Mouse (Mus musculus) bone marrow, adult 2 months (tissue): Measurements from ENCODE around the gene Map4k4.

Source experiments
- CTCF ChIP-seq: fragments of 200-500 bp; IDR thresholded peaks from 2 replicates; pipeline ENCODE4 v1.5.1; 2011; ENCODE audit warnings: low read length, control low read depth; ENCODE audit not compliant: control insufficient read depth, insufficient read depth
- POLR2A ChIP-seq: fragments of 200-500 bp; IDR thresholded peaks from 2 replicates; pipeline ENCODE4 v1.6.1; 2011; ENCODE audit warnings: low read depth, mild to moderate bottlenecking, control low read depth, low read length, borderline replicate concordance; ENCODE audit not compliant: control insufficient read depth

DNA sequence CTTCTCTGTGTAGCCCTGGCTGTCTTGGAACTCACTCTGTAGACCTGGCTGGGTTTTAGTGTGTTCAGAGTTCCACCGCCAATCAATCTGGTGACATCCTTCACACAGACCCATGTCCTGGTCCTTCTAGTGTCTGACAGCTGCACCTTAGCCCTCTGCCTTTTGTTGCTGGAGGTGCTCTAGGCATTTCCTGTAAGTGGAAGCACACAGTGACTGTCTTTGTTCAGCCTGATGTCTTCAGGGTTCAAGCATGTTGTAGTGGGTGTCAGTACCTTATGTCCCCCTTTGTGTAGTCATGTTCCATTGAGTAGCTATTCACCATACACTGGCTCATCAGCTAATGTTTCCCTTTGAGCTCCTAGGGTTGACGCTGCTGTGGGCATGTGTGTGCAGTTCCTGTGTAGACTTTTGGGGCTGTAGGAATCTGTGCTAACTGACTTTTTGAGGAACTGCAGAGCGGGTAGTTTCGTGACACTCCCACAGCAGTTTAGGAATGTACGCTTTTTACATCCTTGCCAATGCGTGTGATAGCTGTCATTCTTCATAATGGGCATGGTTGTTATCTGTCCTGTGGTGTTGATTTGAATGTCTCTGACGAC, 17.9 kb downstream of the Map4k4 start:
- TF ChIP-seq CTCF (no peak), POLR2A (no peak)
